20 mouse cellular contexts compared by ENCODE assay signal in genomic region chr6:82744553-82744952, GRCm38 (mm10). TPM values are rescaled to one million over a fixed set of nuclear protein-coding genes. Genes with fewer than 3 reads are reported as not detected.
A peak's percentile ranks its signal among the peaks of the same experiment; 100 is the strongest.
DNase-seq lines count a peak whose midpoint lies in the region; ATAC-seq lines count a peak whose summit lies in the region.
"Had no signal": no experiment of that assay in that cellular context is flagged by ENCODE, and none has a peak within 500 bp of the region (broad histone marks: within the 10 kb centered on the region; RNA-seq: fewer than 3 reads in every experiment).

No protein-coding gene starts in this region.

- intact Hi-C loops in heart, postnatal 14 days (cut with DNase I), result loop anchor here (10.0 kb wide), 1 partner anchor 330 kb away; the partner anchor contains the start of genes Pcgf1 and Tlx2

- DNase-seq in CD4-positive, CD25-positive, alpha-beta regulatory T cell, adult 2 months (ENCODE audit: low read depth, low spot score), result peak; percentile 36
- peak; percentile 55 for DNase-seq in CD4-positive helper T cell, adult 2 months (ENCODE audit: low read depth, low spot score)
- peak; percentile 50 for DNase-seq in ZHBTc4 (ENCODE audit: low read depth, low spot score)
- no peak for DNase-seq in embryo, embryonic 10.5 days (ENCODE audit: low spot score)
- no peak for DNase-seq in heart, postnatal 14 days
- DNase-seq: adrenal gland, postnatal 10 days; adrenal gland, postnatal 36 days; cerebellum, adult 18-20 months; cerebellum, adult 9-10 months; cerebellum, postnatal 14 days; gastrocnemius, postnatal 10 days; gastrocnemius, postnatal 36 days; heart, adult 11 months; heart, postnatal 36 days had no signal

- ATAC-seq in CD4-positive, CD25-positive, alpha-beta regulatory T cell, adult 4 months, result no peak
- ATAC-seq in inflammation-experienced regulatory T-cells, adult 6 months, result peak; percentile 37
- ATAC-seq: forebrain, embryonic 14.5 days; hindbrain, embryonic 16.5 days; intestine, postnatal 0 days; Patski had no signal

RNA-seq across cellular contexts. Expression of gene Hk2, which starts 29.7 kb away (rescaled TPM):
- 1 to 10 TPM; 3.0 TPM for polyA plus RNA-seq in CD4-positive, CD25-positive, alpha-beta regulatory T cell, adult 4 months (2017; shearing (Covaris generic))
- polyA plus RNA-seq in inflammation-experienced regulatory T-cells, adult 6 months (2017; shearing (Covaris generic)), result 1 to 10 TPM; 3.9 to 9.0 (median 4.5) TPM
- 100 to 1,000 TPM; 206 to 212 TPM for total RNA-seq in heart, postnatal 14 days (2021)

RNA-seq across cellular contexts. Expression of gene Pole4, which starts 39.4 kb away (rescaled TPM):
- 10 to 100 TPM; 42.8 to 72.2 TPM for polyA plus RNA-seq in CD4-positive, CD25-positive, alpha-beta regulatory T cell, adult 4 months (2017; shearing (Covaris generic))
- 10 to 100 TPM; 41.9 to 88.1 (median 72.5) TPM for polyA plus RNA-seq in inflammation-experienced regulatory T-cells, adult 6 months (2017; shearing (Covaris generic))
- total RNA-seq in heart, postnatal 14 days (2021), result 10 to 100 TPM; 16.2 to 21.1 TPM

Comparison
In these comparisons a context has a peak if more than half of its experiments do, and no peak if none do; other contexts are left out.
1. DNase-seq: peak in CD4-positive, CD25-positive, alpha-beta regulatory T cell, adult 2 months (single experiment), CD4-positive helper T cell, adult 2 months (single experiment) and ZHBTc4 (single experiment); none in embryo, embryonic 10.5 days (single experiment) and heart, postnatal 14 days (0 of 2).